Mouse (Mus musculus) liver, adult 2 months (tissue): ENCODE measurements around the gene Grrp1. TPM values are rescaled to one million over a fixed set of nuclear protein-coding genes. Genes with fewer than 3 reads are reported as not detected.

Experiments
- DNase-seq: peaks from one replicate; pipeline ENCODE4 v3.0.0-alpha.2; 2011; ENCODE audit warnings: low read depth, low spot score; ENCODE audit errors: extremely low read depth
- H3K27ac ChIP-seq: fragments of 200-500 bp; replicated peaks from 2 replicates; pipeline ENCODE4 v1.5.1; 2012; ENCODE audit warnings: low read depth, mild to moderate bottlenecking, control low read depth, inconsistent platforms, low read length; ENCODE audit not compliant: insufficient read depth
- H3K27me3 ChIP-seq: fragments of 200-500 bp; 2 replicates; pipeline ENCODE4 v1.6.1; 2012; ENCODE audit warnings: mild to moderate bottlenecking, moderate library complexity, low read length, inconsistent platforms; ENCODE audit not compliant: control insufficient read depth, insufficient read depth
- H3K36me3 ChIP-seq: fragments of 200-500 bp; 2 replicates; pipeline ENCODE4 v1.6.1; 2012; ENCODE audit warnings: low read length, inconsistent platforms; ENCODE audit not compliant: control insufficient read depth, insufficient read depth
- H3K4me1 ChIP-seq: fragments of 200-500 bp; 2 replicates; pipeline ENCODE4 v1.6.1; 2011; ENCODE audit warnings: low read length; ENCODE audit not compliant: control insufficient read depth, insufficient read depth
- H3K4me3 ChIP-seq: fragments of 200-500 bp; 2 replicates; pipeline ENCODE4 v1.5.1; 2011; ENCODE audit warnings: low read depth, mild to moderate bottlenecking, control low read depth, low read length, moderate library complexity; ENCODE audit not compliant: insufficient read depth
- H3K79me2 ChIP-seq: fragments of 200-500 bp; 2 replicates; pipeline ENCODE4 v1.6.1; 2012; ENCODE audit warnings: inconsistent platforms, mild to moderate bottlenecking, low read length, moderate library complexity; ENCODE audit not compliant: control insufficient read depth, insufficient read depth
- H3K9ac ChIP-seq: fragments of 200-500 bp; 2 replicates; pipeline ENCODE4 v1.6.1; 2012; ENCODE audit warnings: low read depth, mild to moderate bottlenecking, control low read depth, inconsistent platforms, low read length
- CTCF ChIP-seq: fragments of 200-500 bp; IDR thresholded peaks from 2 replicates; pipeline ENCODE4 v1.5.1; 2011; ENCODE audit warnings: low read depth, low read length, control low read depth
- POLR2A ChIP-seq: fragments of 200-500 bp; IDR thresholded peaks from 2 replicates; pipeline ENCODE4 v1.6.1; 2011; ENCODE audit warnings: low read length, control low read depth; ENCODE audit not compliant: insufficient read depth; ENCODE audit errors: extremely low read depth
- WGBS: fragments of 180-500 bp; shearing (Covaris S2); methylation state at CpG from one replicate; pipeline ENCODE4 v1.1.7; 2018; 5-methylcytosine and 5-hydroxymethylcytosine counted together
- polyA plus RNA-seq: library from polyadenylated mRNA; depleted of rRNA; stranded (reverse); fragments of >200 nt; gene quantifications from 2 replicates; pipeline ENCODE4 v1.2.3, GENCODE M21; 2012; rRNA removed
- total RNA-seq: library from RNA; depleted of rRNA; stranded (reverse); fragments of >200 nt; gene quantifications from 2 replicates; pipeline ENCODE4 v1.2.3, GENCODE M21; 2014; rRNA removed

The Grrp1 gene
- total RNA-seq (0.13 and 0.28 TPM in 2 replicates), polyA plus RNA-seq (0.27 and 0.29 TPM in 2 replicates)

- no peak for TF ChIP-seq CTCF
- no peak for TF ChIP-seq POLR2A
- Histone ChIP-seq H3K4me1 (no peaks in the 10 kb centered on the region), H3K27me3 (peaks cover 26% of the 10 kb centered on the region), H3K27ac (no peak within 1 kb of the TSS), H3K9ac (no peak within 1 kb of the TSS), H3K36me3 (no peaks in the 10 kb centered on the region), H3K79me2 (no peaks in the 10 kb centered on the region), H3K4me3 (no peak within 1 kb of the TSS)
- 6% methylated on average over 13 of the region's 13 CpGs for WGBS
- DNase-seq, result no peak
These were observed at the start of gene Grrp1 for GRCm38 (mm10) chr4:134253722-134254324. TSS of gene Grrp1 (minus strand) at chr4:134254106.

GRCm38 (mm10) chr4:134302084-134302483 is 48.2 kb upstream of the Grrp1 start:
- no peaks in the 10 kb centered on the region for H3K4me1 ChIP-seq
- no peaks in the 10 kb centered on the region for H3K79me2 ChIP-seq
- no peak for DNase-seq
- 85% methylated on average over 5 of the region's 5 CpGs for WGBS
- H3K27ac ChIP-seq, result no peak overlapping the region
- H3K9ac ChIP-seq, result no peak overlapping the region
- no peaks in the 10 kb centered on the region for H3K36me3 ChIP-seq
- H3K4me3 ChIP-seq, result no peak overlapping the region
- TF ChIP-seq POLR2A (no peak), CTCF (no peak)
- no peaks in the 10 kb centered on the region for H3K27me3 ChIP-seq

GRCm38 (mm10) chr4:134300316-134300715 is 46.4 kb upstream of the Grrp1 start:
- no peak overlapping the region for H3K9ac ChIP-seq
- no peaks in the 10 kb centered on the region for H3K36me3 ChIP-seq
- no peak for DNase-seq
- TF ChIP-seq POLR2A (no peak), CTCF (no peak)
- 80% methylated on average over 9 of the region's 9 CpGs for WGBS
- H3K79me2 ChIP-seq, result no peaks in the 10 kb centered on the region
- H3K4me1 ChIP-seq, result no peaks in the 10 kb centered on the region
- H3K27me3 ChIP-seq, result no peaks in the 10 kb centered on the region
- no peak overlapping the region for H3K4me3 ChIP-seq
- H3K27ac ChIP-seq, result no peak overlapping the region

GRCm38 (mm10) chr4:134299498-134299810 is 45.5 kb upstream of the Grrp1 start:
- no peaks in the 10 kb centered on the region for H3K4me1 ChIP-seq
- 59% methylated on average over 4 of the region's 4 CpGs for WGBS
- no peak for DNase-seq
- no peak overlapping the region for H3K9ac ChIP-seq
- H3K4me3 ChIP-seq, result no peak overlapping the region
- H3K27ac ChIP-seq, result no peak overlapping the region
- H3K27me3 ChIP-seq, result no peaks in the 10 kb centered on the region
- TF ChIP-seq POLR2A (no peak), CTCF (no peak)
- no peaks in the 10 kb centered on the region for H3K36me3 ChIP-seq
- no peaks in the 10 kb centered on the region for H3K79me2 ChIP-seq

- H3K79me2 ChIP-seq, result no peaks in the 10 kb centered on the region
- 75% methylated on average over 19 of the region's 19 CpGs for WGBS
- no peaks in the 10 kb centered on the region for H3K36me3 ChIP-seq
- H3K27me3 ChIP-seq, result no peaks in the 10 kb centered on the region
- no peak overlapping the region for H3K4me3 ChIP-seq
- TF ChIP-seq POLR2A, result no peak
- TF ChIP-seq CTCF, result no peak
- no peak for DNase-seq
- no peak overlapping the region for H3K27ac ChIP-seq
- H3K4me1 ChIP-seq, result no peaks in the 10 kb centered on the region
- H3K9ac ChIP-seq, result no peak overlapping the region
These were observed 45.0 kb upstream of the Grrp1 start for GRCm38 (mm10) chr4:134298626-134299497.

- Histone ChIP-seq H3K27me3 (0 out of 2 replicates have a peak, but pooled peaks cover 2% of the 10 kb centered on the region), H3K27ac (no peak overlapping the region), H3K79me2 (no peaks in the 10 kb centered on the region), H3K4me1 (no peaks in the 10 kb centered on the region), H3K36me3 (no peaks in the 10 kb centered on the region), H3K4me3 (no peak overlapping the region), H3K9ac (no peak overlapping the region)
- 93% methylated on average over 8 of the region's 8 CpGs for WGBS
- no peak for DNase-seq
- TF ChIP-seq POLR2A, result no peak
- no peak for TF ChIP-seq CTCF
These were observed 43.5 kb upstream of the Grrp1 start for GRCm38 (mm10) chr4:134297369-134297768.
